ENCODE assay signal across 7 mouse cellular contexts in the genomic region with DNA sequence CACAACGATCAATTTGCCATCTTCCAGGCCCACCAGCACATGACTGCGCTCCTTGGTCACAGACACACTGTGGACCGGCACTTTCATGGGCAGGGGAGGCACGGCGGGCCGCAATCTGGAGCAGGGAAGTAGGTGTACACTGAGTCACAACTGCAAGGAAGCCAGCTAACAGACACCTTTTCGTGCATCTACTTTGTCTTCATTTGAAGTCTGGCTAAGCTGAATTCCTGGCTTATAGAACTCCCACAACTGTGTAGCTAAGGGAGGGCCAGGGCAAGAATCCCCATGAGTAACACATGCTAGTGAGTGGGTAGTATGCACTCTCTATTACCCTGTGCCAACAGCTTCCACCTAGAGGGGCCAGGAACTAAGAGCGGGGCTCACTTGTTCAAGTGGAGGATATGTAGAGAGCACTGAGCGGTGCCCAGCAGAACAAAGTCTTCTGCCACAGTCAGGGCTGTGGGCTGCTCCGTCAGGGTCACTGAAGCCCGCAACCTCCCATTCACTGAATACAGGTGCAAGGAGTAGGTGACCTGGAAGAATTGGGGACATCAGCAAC. TPM values are rescaled to one million over a fixed set of nuclear protein-coding genes. Genes with fewer than 3 reads are reported as not detected.
DNase-seq lines count a peak whose midpoint lies in the region; TF ChIP-seq lines count a peak whose summit lies in the region.

No protein-coding gene starts in this region.

- H3K79me2 ChIP-seq in liver, adult 2 months (ENCODE audit: control insufficient read depth, insufficient read depth, low read length) = no peaks in the 10 kb centered on the region

- H3K27me3 ChIP-seq in liver, adult 2 months (ENCODE audit: control insufficient read depth, insufficient read depth, low read length) = no peaks in the 10 kb centered on the region
- H3K27me3 ChIP-seq in forebrain, embryonic 10.5 days (ENCODE audit: poor library complexity, severe bottlenecking) = peaks cover 14% of the 10 kb centered on the region
- H3K27me3 ChIP-seq in limb, embryonic 10.5 days (ENCODE audit: low read depth, poor library complexity, severe bottlenecking) = peaks cover 35% of the 10 kb centered on the region

- H3K27ac ChIP-seq in liver, adult 2 months (replicated peaks; ENCODE audit: insufficient read depth, low read depth, low read length) = 0 out of 2 replicates have a peak overlapping the region, but pooled peaks have one; percentile 4
- H3K27ac ChIP-seq in forebrain, embryonic 10.5 days = peak overlapping the region; percentile 90
- peak overlapping the region; percentile 92 for H3K27ac ChIP-seq in limb, embryonic 10.5 days
- peak overlapping the region; percentile 31 for H3K27ac ChIP-seq in olfactory bulb, adult 2 months (ENCODE audit: insufficient read depth, low read depth, low read length)

- no peak for TF ChIP-seq POLR2A in liver, adult 2 months (IDR thresholded peaks at IDR 0.05; ENCODE audit: extremely low read depth, insufficient read depth, low read length)
- TF ChIP-seq POLR2A in olfactory bulb, adult 2 months (IDR thresholded peaks at IDR 0.05; ENCODE audit: insufficient read depth, low read depth, low read length) = no peak

- no peak overlapping the region; the same call in 1 of the 2 replicates for H3K4me3 ChIP-seq in liver, adult 2 months (ENCODE audit: insufficient read depth, low read depth, low read length)
- H3K4me3 ChIP-seq in forebrain, embryonic 10.5 days = peak overlapping the region; percentile 64
- peak overlapping the region; percentile 72 for H3K4me3 ChIP-seq in limb, embryonic 10.5 days
- peak overlapping the region; percentile 48 for H3K4me3 ChIP-seq in olfactory bulb, adult 2 months (ENCODE audit: insufficient read depth, low read depth, low read length)

- peak overlapping the region; percentile 51 for H3K9ac ChIP-seq in liver, adult 2 months (ENCODE audit: low read depth, low read length)

- H3K36me3 ChIP-seq in liver, adult 2 months (ENCODE audit: control insufficient read depth, insufficient read depth, low read length) = peaks cover 2% of the 10 kb centered on the region
- H3K36me3 ChIP-seq in forebrain, embryonic 10.5 days (replicated peaks) = peaks cover 46% of the 10 kb centered on the region
- H3K36me3 ChIP-seq in limb, embryonic 10.5 days = peaks cover 27% of the 10 kb centered on the region

- H3K9me3 ChIP-seq in forebrain, embryonic 10.5 days = no peaks in the 10 kb centered on the region
- H3K9me3 ChIP-seq in limb, embryonic 10.5 days (replicated peaks) = no peaks in the 10 kb centered on the region

- no peak for DNase-seq in liver, adult 2 months (ENCODE audit: extremely low read depth, low read depth, low spot score)
- no peak for DNase-seq in liver
- no peak for DNase-seq in forebrain, embryonic 10.5 days (ENCODE audit: extremely low spot score, low spot score)
- no peak for DNase-seq in limb, embryonic 10.5 days (ENCODE audit: low spot score)
- no peak for DNase-seq in spleen, adult 12 weeks (ENCODE audit: low spot score)
- no peak for DNase-seq in gastrocnemius, adult 18-20 months (ENCODE audit: low spot score)

- peaks cover 4% of the 10 kb centered on the region; the same call in 1 of the 2 replicates for H3K4me1 ChIP-seq in liver, adult 2 months (ENCODE audit: control insufficient read depth, insufficient read depth, low read length)
- H3K4me1 ChIP-seq in forebrain, embryonic 10.5 days = peaks cover 34% of the 10 kb centered on the region
- H3K4me1 ChIP-seq in limb, embryonic 10.5 days = peaks cover 41% of the 10 kb centered on the region
- H3K4me1 ChIP-seq in olfactory bulb, adult 2 months (ENCODE audit: control insufficient read depth, insufficient read depth, low read length) = peaks cover 16% of the 10 kb centered on the region

- WGBS in liver, adult 2 months = 88% methylated on average over 11 of the region's 11 CpGs
- WGBS in forebrain, embryonic 10.5 days = 68% methylated on average over 11 of the region's 11 CpGs
- WGBS in limb, embryonic 10.5 days = 69% methylated on average over 11 of the region's 11 CpGs
- WGBS in olfactory bulb, adult 2 months = 56% methylated on average over 11 of the region's 11 CpGs

- no peak for TF ChIP-seq CTCF in liver, adult 2 months (IDR thresholded peaks at IDR 0.05; ENCODE audit: low read depth, low read length)
- no peak for TF ChIP-seq CTCF in olfactory bulb, adult 2 months (IDR thresholded peaks at IDR 0.05; ENCODE audit: insufficient read depth, low read depth, low read length)

RNA-seq across cellular contexts. Expression of a gene that starts 1.2 kb away (rescaled TPM):
- total RNA-seq in liver, adult 2 months (2014; rRNA removed) = 0.65 and 1.6 TPM in 2 replicates
- polyA plus RNA-seq in liver, adult 2 months (2012; rRNA removed) = 0.92 and 1.4 TPM in 2 replicates
- 36.3 and 36.4 TPM in 2 replicates for polyA plus RNA-seq in forebrain, embryonic 10.5 days (2016; fragmentation: Nextera tagmentation; extraction: Ambion mirVana)
- polyA plus RNA-seq in limb, embryonic 10.5 days (2016; fragmentation: Nextera tagmentation; extraction: Ambion mirVana) = 52.8 and 60.6 TPM in 2 replicates
- polyA plus RNA-seq in olfactory bulb, adult 2 months (2012; ENCODE audit: insufficient read depth, insufficient read length, low replicate concordance, missing spikeins) = not detected in 2 replicates
- under 1 TPM; 0.84 to 0.97 TPM for total RNA-seq in gastrocnemius, adult 18-20 months (2021)

RNA-seq across cellular contexts. Expression of a gene that starts 28.5 kb away (rescaled TPM):
- 2.1 and 4.6 TPM in 2 replicates for total RNA-seq in liver, adult 2 months (2014; rRNA removed)
- polyA plus RNA-seq in liver, adult 2 months (2012; rRNA removed) = 11.6 and 12.7 TPM in 2 replicates
- 1.4 and 2.0 TPM in 2 replicates for polyA plus RNA-seq in forebrain, embryonic 10.5 days (2016; fragmentation: Nextera tagmentation; extraction: Ambion mirVana)
- 0.73 and 0.76 TPM in 2 replicates for polyA plus RNA-seq in limb, embryonic 10.5 days (2016; fragmentation: Nextera tagmentation; extraction: Ambion mirVana)
- not detected in 2 replicates for polyA plus RNA-seq in olfactory bulb, adult 2 months (2012; ENCODE audit: insufficient read depth, insufficient read length, low replicate concordance, missing spikeins)
- 1 to 10 TPM; 3.6 to 3.7 TPM for total RNA-seq in gastrocnemius, adult 18-20 months (2021)

RNA-seq across cellular contexts. Expression of a gene that starts 30.9 kb away (rescaled TPM):
- 28.7 and 29.9 TPM in 2 replicates for total RNA-seq in liver, adult 2 months (2014; rRNA removed)
- 48.7 and 51.4 TPM in 2 replicates for polyA plus RNA-seq in liver, adult 2 months (2012; rRNA removed)
- polyA plus RNA-seq in forebrain, embryonic 10.5 days (2016; fragmentation: Nextera tagmentation; extraction: Ambion mirVana) = 178 and 183 TPM in 2 replicates
- polyA plus RNA-seq in limb, embryonic 10.5 days (2016; fragmentation: Nextera tagmentation; extraction: Ambion mirVana) = 164 and 175 TPM in 2 replicates
- polyA plus RNA-seq in olfactory bulb, adult 2 months (2012; ENCODE audit: insufficient read depth, insufficient read length, low replicate concordance, missing spikeins) = not detected in 2 replicates
- total RNA-seq in gastrocnemius, adult 18-20 months (2021) = 10 to 100 TPM; 42.4 to 45.8 TPM

Comparison
In these comparisons a context has a peak if more than half of its experiments do, and no peak if none do; other contexts are left out.
1. H3K27ac ChIP-seq: peak in every context shown above with its lines; median percentile 92 in limb, embryonic 10.5 days; 90 in forebrain, embryonic 10.5 days; 31 in olfactory bulb, adult 2 months; 4 in liver, adult 2 months.
2. RNA of a gene that starts 1.2 kb away (polyA plus RNA-seq): 52.8 to 60.6 TPM in limb, embryonic 10.5 days and 36.3 to 36.4 TPM in forebrain, embryonic 10.5 days; 0.92 to 1.4 TPM in liver, adult 2 months and not detected in olfactory bulb, adult 2 months; every median in the first group is over 10 times any median in the second.
3. RNA of a gene that starts 30.9 kb away (polyA plus RNA-seq): 178 to 183 TPM in forebrain, embryonic 10.5 days, 164 to 175 TPM in limb, embryonic 10.5 days and 48.7 to 51.4 TPM in liver, adult 2 months; not detected in olfactory bulb, adult 2 months; every median in the first group is over 10 times any median in the second.